Mouse (Mus musculus): ENCODE measurements around the gene Egln2. TPM values are rescaled to one million over a fixed set of nuclear protein-coding genes. Genes with fewer than 3 reads are reported as not detected.
A peak's percentile ranks its signal among the peaks of the same experiment; 100 is the strongest.

Egln2 gene
- polyA plus RNA-seq, 1 experiment from 2014 or later, result 92.7 TPM

DNA sequence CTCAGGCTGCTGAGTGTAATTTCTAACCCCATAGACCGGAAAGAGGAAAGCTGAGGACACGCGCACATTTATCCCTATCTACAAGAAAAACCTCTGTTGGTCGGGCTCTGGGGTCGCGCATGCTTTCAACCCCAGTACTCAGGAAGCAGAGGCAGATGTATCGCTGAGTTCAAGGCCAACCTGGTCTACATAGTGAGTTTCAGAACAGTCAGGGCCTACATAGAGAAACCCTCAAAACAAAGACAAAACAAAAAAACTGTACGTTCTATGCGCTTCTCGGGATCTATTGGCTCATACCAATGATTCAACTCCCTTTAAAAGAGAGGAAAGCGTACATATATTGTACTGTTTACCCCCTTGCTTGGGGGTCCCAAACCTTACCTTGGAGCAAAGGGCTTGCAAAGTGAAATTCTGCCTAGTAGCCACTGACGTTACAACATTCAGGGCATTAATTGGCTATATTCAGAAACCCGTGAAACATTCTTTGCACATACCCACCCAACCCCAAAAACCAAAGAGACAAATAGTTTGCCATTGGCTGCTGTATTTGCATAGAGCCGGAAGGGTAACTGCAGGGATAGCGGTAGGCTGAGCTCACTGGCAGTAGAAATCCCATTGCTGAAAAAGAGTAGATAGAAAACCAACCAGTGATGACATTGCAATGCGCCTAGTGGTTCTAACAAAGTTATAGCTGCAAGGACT, 12.8 kb upstream of the Egln2 start:
- Histone ChIP-seq H3K27ac (ENCODE audit: low read depth, low read length) (peak overlapping the region; percentile 81), H3K4me2 (ENCODE audit: low read length) (peak overlapping the region; percentile 54), H3K9ac (ENCODE audit: low read depth, low read length) (peak overlapping the region; percentile 53; the same call in 1 of the 2 replicates), H3K4me1 (ENCODE audit: control insufficient read depth, insufficient read depth, low read depth, low read length) (peaks cover 9% of the 10 kb centered on the region), H3K9me3 (ENCODE audit: control insufficient read depth, low read length) (no peaks in the 10 kb centered on the region), H3K27me3 (replicated peaks; ENCODE audit: control insufficient read depth, insufficient read depth, low read length) (no peaks in the 10 kb centered on the region), H3K4me3 (ENCODE audit: low read length) (peak overlapping the region; percentile 77), H3K36me3 (ENCODE audit: control insufficient read depth, insufficient read depth, low read length) (peaks cover 6% of the 10 kb centered on the region)
- no peak; the same call in 1 of the 2 replicates for ATAC-seq
- 47% methylated on average over 16 of the region's 16 CpGs for WGBS

DNA sequence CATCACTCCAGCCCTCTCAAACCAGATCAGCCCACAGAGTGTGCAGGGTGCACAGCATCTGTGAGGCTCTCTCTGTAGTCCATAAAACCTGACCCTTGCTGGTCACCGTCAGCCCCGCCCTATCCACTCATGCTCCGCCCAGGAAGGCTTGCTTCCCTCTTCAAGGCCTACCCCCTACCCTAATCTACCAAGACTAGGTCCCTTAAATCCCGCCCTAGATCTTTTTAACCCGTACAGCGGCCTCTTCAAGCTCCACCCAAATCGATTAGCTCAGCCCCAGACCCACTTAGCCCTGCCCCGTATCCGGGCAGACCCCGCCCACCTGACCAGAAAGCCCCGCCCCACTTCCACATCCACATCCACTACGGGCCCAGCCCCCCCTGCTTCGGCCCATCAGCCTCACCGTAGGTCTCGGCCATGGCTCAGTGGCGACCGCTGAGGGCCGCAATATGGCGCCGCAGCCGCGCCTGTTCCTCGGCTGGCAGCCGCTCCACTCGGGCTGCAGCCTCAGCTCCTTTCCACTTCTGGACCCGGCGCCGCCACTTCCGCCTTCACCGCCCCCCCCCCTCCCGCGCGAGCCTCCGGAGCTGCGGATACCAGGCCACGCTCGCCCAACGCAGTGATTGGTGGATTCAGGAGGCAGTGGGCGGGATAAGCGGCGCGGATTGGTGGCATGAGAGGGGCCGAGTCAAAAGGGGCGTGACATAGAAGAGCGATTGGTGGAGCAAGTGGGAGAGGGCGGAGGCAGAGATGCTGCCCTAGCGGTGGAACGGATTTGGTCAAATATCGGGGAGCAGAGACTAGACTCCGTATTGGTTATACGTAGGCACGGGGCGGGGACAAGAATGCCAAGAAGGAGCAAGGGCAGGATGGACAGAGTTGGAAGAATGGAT, 12.0 kb upstream of the Egln2 start, which contains the start of gene Rab4b:
TSS of gene Rab4b (minus strand) at position 573 of the 893 bp plus-strand sequence.
- ATAC-seq, result peak; percentile 98
- under 1% methylated on average over 46 of the region's 53 CpGs for WGBS

DNA sequence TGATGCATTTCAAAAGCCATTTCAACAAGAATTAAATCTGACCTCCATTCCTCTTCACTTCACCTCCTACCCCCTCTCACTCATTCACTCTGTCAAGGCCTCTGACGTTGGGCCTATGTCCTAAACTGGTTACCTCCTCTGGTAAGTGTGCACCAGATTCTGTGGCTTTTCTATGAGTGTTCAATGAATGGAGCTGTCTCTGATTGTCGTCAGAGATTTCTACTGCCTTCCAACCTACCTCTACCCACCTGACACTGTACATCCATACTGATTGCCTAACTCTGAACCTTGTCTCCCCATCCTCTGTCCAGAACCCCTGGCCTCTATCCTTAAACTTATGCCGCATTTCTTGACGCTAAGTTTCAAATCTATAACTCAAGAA, 11.3 kb upstream of the Egln2 start:
- peak overlapping the region; percentile 77 for H3K4me3 ChIP-seq (ENCODE audit: low read length)
- no peak for ATAC-seq
- peaks cover 9% of the 10 kb centered on the region for H3K4me1 ChIP-seq (ENCODE audit: control insufficient read depth, insufficient read depth, low read depth, low read length)
- H3K27ac ChIP-seq (ENCODE audit: low read depth, low read length), result peak overlapping the region; percentile 95
- no peaks in the 10 kb centered on the region for H3K9me3 ChIP-seq (ENCODE audit: control insufficient read depth, low read length)
- H3K9ac ChIP-seq (ENCODE audit: low read depth, low read length), result peak overlapping the region; percentile 79
- H3K27me3 ChIP-seq (replicated peaks; ENCODE audit: control insufficient read depth, insufficient read depth, low read length), result no peaks in the 10 kb centered on the region
- 21% methylated on average over 4 of the region's 4 CpGs for WGBS
- peak overlapping the region; percentile 56 for H3K4me2 ChIP-seq (ENCODE audit: low read length)
- peaks cover 7% of the 10 kb centered on the region; the same call in 1 of the 2 replicates for H3K36me3 ChIP-seq (ENCODE audit: control insufficient read depth, insufficient read depth, low read length)

More for the DNA sequence above, 12.0 kb upstream of the Egln2 start, which contains the start of gene Rab4b:
- H3K9ac ChIP-seq (ENCODE audit: low read depth, low read length), result peak within 1 kb of the TSS; percentile 79
- peak within 1 kb of the TSS; percentile 95 for H3K27ac ChIP-seq (ENCODE audit: low read depth, low read length)
- peak within 1 kb of the TSS; percentile 56 for H3K4me2 ChIP-seq (ENCODE audit: low read length)
- H3K9me3 ChIP-seq (ENCODE audit: control insufficient read depth, low read length), result no peaks in the 10 kb centered on the region
- peaks cover 9% of the 10 kb centered on the region for H3K4me1 ChIP-seq (ENCODE audit: control insufficient read depth, insufficient read depth, low read depth, low read length)
- peaks cover 7% of the 10 kb centered on the region; the same call in 1 of the 2 replicates for H3K36me3 ChIP-seq (ENCODE audit: control insufficient read depth, insufficient read depth, low read length)
- H3K4me3 ChIP-seq (ENCODE audit: low read length), result peak within 1 kb of the TSS; percentile 77
- H3K27me3 ChIP-seq (replicated peaks; ENCODE audit: control insufficient read depth, insufficient read depth, low read length), result no peaks in the 10 kb centered on the region

DNA sequence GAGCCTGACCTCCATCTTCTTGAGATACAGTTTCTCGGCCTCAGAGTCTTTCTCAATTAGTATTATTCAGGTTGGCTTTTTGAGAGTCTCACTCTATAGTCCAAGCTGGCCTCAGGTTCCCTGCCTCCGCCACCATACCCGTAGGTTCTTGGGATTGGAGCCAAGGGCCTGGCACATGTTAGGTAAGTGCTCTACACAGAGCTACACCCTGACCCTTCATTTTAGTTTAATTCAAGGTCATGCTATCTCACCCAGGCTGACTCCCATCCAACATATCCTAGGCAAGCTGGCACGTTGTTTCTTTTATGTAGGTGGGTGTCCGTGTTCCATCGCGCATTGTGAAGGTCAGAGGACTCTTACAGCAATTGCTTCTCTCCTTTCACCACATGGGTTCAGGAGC, 8.3 kb upstream of the Egln2 start:
- Histone ChIP-seq H3K27me3 (replicated peaks; ENCODE audit: control insufficient read depth, insufficient read depth, low read length) (no peaks in the 10 kb centered on the region), H3K27ac (ENCODE audit: low read depth, low read length) (no peak overlapping the region), H3K4me1 (ENCODE audit: control insufficient read depth, insufficient read depth, low read depth, low read length) (peaks cover 9% of the 10 kb centered on the region), H3K4me2 (ENCODE audit: low read length) (no peak overlapping the region), H3K9me3 (ENCODE audit: control insufficient read depth, low read length) (no peaks in the 10 kb centered on the region), H3K36me3 (ENCODE audit: control insufficient read depth, insufficient read depth, low read length) (peaks cover 14% of the 10 kb centered on the region), H3K9ac (ENCODE audit: low read depth, low read length) (no peak overlapping the region), H3K4me3 (ENCODE audit: low read length) (no peak overlapping the region)
- 95% methylated on average over 7 of the region's 7 CpGs for WGBS
- ATAC-seq, result no peak

GRCm38 (mm10) chr7:27174496-27174895, 7.9 kb upstream of the Egln2 start:
- no peak for ATAC-seq
- 97% methylated on average over 12 of the region's 15 CpGs for WGBS
- H3K4me3 ChIP-seq (ENCODE audit: low read length), result no peak overlapping the region
- H3K9ac ChIP-seq (ENCODE audit: low read depth, low read length), result no peak overlapping the region
- H3K36me3 ChIP-seq (ENCODE audit: control insufficient read depth, insufficient read depth, low read length), result peaks cover 14% of the 10 kb centered on the region
- peaks cover 9% of the 10 kb centered on the region for H3K4me1 ChIP-seq (ENCODE audit: control insufficient read depth, insufficient read depth, low read depth, low read length)
- H3K9me3 ChIP-seq (ENCODE audit: control insufficient read depth, low read length), result no peaks in the 10 kb centered on the region
- no peak overlapping the region for H3K4me2 ChIP-seq (ENCODE audit: low read length)
- no peaks in the 10 kb centered on the region for H3K27me3 ChIP-seq (replicated peaks; ENCODE audit: control insufficient read depth, insufficient read depth, low read length)
- no peak overlapping the region for H3K27ac ChIP-seq (ENCODE audit: low read depth, low read length)

DNA sequence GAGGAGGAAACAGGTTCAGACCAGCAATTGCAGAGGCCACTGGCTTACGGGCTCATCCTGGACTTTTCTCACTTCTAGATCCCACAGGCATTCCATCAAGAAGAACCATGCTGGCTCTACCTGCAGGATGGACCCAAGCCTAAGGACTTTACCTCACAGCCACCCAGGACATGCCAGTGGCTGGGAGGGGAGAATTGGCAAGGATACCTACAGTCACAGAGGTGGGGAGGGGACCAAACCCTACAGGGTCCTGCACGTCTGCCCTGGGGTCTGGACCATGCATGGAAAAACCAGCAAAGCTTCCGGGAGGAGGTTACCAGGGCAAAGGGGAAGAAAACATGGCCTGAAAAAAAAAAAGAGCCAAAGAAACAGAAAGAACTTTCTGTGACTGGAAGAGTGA, 4.4 kb upstream of the Egln2 start:
- no peak for ATAC-seq
- Histone ChIP-seq H3K9ac (ENCODE audit: low read depth, low read length) (no peak overlapping the region), H3K4me1 (ENCODE audit: control insufficient read depth, insufficient read depth, low read depth, low read length) (peaks cover 9% of the 10 kb centered on the region)

GRCm38 (mm10) chr7:27168371-27168770, 1.8 kb upstream of the Egln2 start:
- no peak overlapping the region for H3K4me2 ChIP-seq (ENCODE audit: low read length)
- no peaks in the 10 kb centered on the region for H3K9me3 ChIP-seq (ENCODE audit: control insufficient read depth, low read length)
- no peak overlapping the region for H3K4me3 ChIP-seq (ENCODE audit: low read length)
- peaks cover 32% of the 10 kb centered on the region for H3K4me1 ChIP-seq (ENCODE audit: control insufficient read depth, insufficient read depth, low read depth, low read length)
- H3K27me3 ChIP-seq (replicated peaks; ENCODE audit: control insufficient read depth, insufficient read depth, low read length), result no peaks in the 10 kb centered on the region
- H3K27ac ChIP-seq (ENCODE audit: low read depth, low read length), result no peak overlapping the region
- peaks cover 11% of the 10 kb centered on the region for H3K36me3 ChIP-seq (ENCODE audit: control insufficient read depth, insufficient read depth, low read length)
- no peak for ATAC-seq
- 95% methylated on average over 5 of the region's 5 CpGs for WGBS
- H3K9ac ChIP-seq (ENCODE audit: low read depth, low read length), result no peak overlapping the region

More for the DNA sequence above, 4.4 kb upstream of the Egln2 start:
- Histone ChIP-seq H3K27ac (ENCODE audit: low read depth, low read length) (no peak overlapping the region), H3K4me3 (ENCODE audit: low read length) (no peak overlapping the region), H3K4me2 (ENCODE audit: low read length) (no peak overlapping the region), H3K36me3 (ENCODE audit: control insufficient read depth, insufficient read depth, low read length) (peaks cover 14% of the 10 kb centered on the region), H3K27me3 (replicated peaks; ENCODE audit: control insufficient read depth, insufficient read depth, low read length) (no peaks in the 10 kb centered on the region), H3K9me3 (ENCODE audit: control insufficient read depth, low read length) (no peaks in the 10 kb centered on the region)
- 92% methylated on average over 3 of the region's 3 CpGs for WGBS

GRCm38 (mm10) chr7:27167475-27168094, 983 bp upstream of the Egln2 start:
- ATAC-seq, result 0 out of 2 replicates have a peak, but pooled peaks have one; percentile 3
- peak overlapping the region; percentile 81 for H3K4me3 ChIP-seq (ENCODE audit: low read length)
- H3K27me3 ChIP-seq (replicated peaks; ENCODE audit: control insufficient read depth, insufficient read depth, low read length), result no peaks in the 10 kb centered on the region
- no peaks in the 10 kb centered on the region for H3K9me3 ChIP-seq (ENCODE audit: control insufficient read depth, low read length)
- H3K4me1 ChIP-seq (ENCODE audit: control insufficient read depth, insufficient read depth, low read depth, low read length), result peaks cover 39% of the 10 kb centered on the region
- peak overlapping the region; percentile 91 for H3K9ac ChIP-seq (ENCODE audit: low read depth, low read length)
- peak overlapping the region; percentile 98 for H3K27ac ChIP-seq (ENCODE audit: low read depth, low read length)
- peak overlapping the region; percentile 85 for H3K4me2 ChIP-seq (ENCODE audit: low read length)
- WGBS, result 77% methylated on average over 11 of the region's 11 CpGs
- H3K36me3 ChIP-seq (ENCODE audit: control insufficient read depth, insufficient read depth, low read length), result peaks cover 7% of the 10 kb centered on the region

Data from hindbrain, embryonic 16.5 days (tissue).